Mouse (Mus musculus): ENCODE results near the gene Ifit3b.
"Not testable (repeated sequence)": the region's sequence is repeated elsewhere in the genome, so short reads cannot be mapped to it uniquely, and the experiment has no call there.

Ifit3b gene

GRCm38 (mm10) chr19:34612243-34613001 is 4.7 kb downstream of the Ifit3b start:
- not testable (repeated sequence) for DNase-seq

GRCm38 (mm10) chr19:34620871-34621270 is 13.1 kb downstream of the Ifit3b start:
- no peak for DNase-seq

GRCm38 (mm10) chr19:34623781-34624180 is 16.0 kb downstream of the Ifit3b start:
- DNase-seq, result no peak

GRCm38 (mm10) chr19:34624663-34625062 is 16.9 kb downstream of the Ifit3b start:
- DNase-seq, result no peak

GRCm38 (mm10) chr19:34627496-34627895 is 19.7 kb downstream of the Ifit3b start:
- no peak for DNase-seq

- DNase-seq, result peak; percentile 74
These were observed 23.7 kb downstream of the Ifit3b start for GRCm38 (mm10) chr19:34631487-34631886.

GRCm38 (mm10) chr19:34633484-34633883 is 25.7 kb downstream of the Ifit3b start:
- no peak for DNase-seq

- DNase-seq, result peak; percentile 83
These were observed 29.3 kb downstream of the Ifit3b start for GRCm38 (mm10) chr19:34636933-34637557.

- DNase-seq, result peak; percentile 66
These were observed 32.9 kb downstream of the Ifit3b start, which contains the start of the genes Ifit1bl2 and Ifit1 for GRCm38 (mm10) chr19:34640623-34641022. Gene Ifit1bl2, minus strand, starts transcription at chr19:34640743. Gene Ifit1, plus strand, starts transcription at chr19:34640871.

- no peak for DNase-seq
These were observed 34.8 kb downstream of the Ifit3b start for GRCm38 (mm10) chr19:34642616-34643015.

- peak; percentile 69 for DNase-seq
These were observed 39.9 kb downstream of the Ifit3b start for GRCm38 (mm10) chr19:34647630-34648029.

- no peak for DNase-seq
These were observed 42.5 kb downstream of the Ifit3b start for GRCm38 (mm10) chr19:34650276-34650675.

GRCm38 (mm10) chr19:34650997-34651396 is 43.2 kb downstream of the Ifit3b start:
- DNase-seq, result no peak

GRCm38 (mm10) chr19:34655227-34655805 is 47.5 kb downstream of the Ifit3b start:
- DNase-seq, result no peak

- no peak for DNase-seq
These were observed 48.9 kb downstream of the Ifit3b start for GRCm38 (mm10) chr19:34656511-34657298.

GRCm38 (mm10) chr19:34662067-34662507 is 54.3 kb downstream of the Ifit3b start:
- DNase-seq, result peak; percentile 79

GRCm38 (mm10) chr19:34662740-34663139 is 55.0 kb downstream of the Ifit3b start:
- DNase-seq, result no peak
